Mouse (Mus musculus): ENCODE measurements at regions not wholly inside any gene's neighbourhood (a gene's known extent, or its start where the extent isn't known, plus 50 kb on each side); places are given as distances from the start of the nearest gene placed in this dataset.

DNA sequence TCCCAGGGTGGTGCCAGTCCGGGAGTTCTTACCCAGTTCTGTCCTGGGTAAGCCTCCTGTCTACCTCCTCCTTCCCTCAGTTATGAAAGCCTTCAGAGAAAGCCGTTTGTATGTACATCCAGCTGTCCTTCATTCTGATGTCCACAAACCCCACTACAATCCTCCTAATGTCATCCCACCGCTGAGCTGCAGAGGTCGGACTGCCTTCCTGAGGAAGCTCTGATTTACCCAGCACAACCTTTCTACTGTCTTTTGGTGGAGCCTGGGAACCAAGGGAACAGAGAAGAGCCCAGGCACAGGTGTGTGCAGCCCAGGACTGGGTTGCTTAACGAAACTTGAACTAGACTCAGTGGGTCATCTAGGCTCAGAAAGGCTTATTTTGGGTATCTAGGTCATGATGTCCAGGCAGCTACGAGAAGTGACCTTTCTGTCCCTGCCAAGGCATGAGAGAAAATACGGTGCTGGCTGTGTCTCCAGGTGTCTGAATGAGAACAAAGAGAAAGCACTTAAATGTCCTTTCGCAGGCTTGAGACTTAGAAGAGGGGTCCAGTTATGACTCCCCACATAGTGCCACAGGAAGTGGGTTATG is 70.4 kb upstream of the Cadm1 start:
- Histone ChIP-seq H3K4me2 (replicated peaks) (no peak overlapping the region), H3K27ac (no peak overlapping the region), H3K27me3 (peaks cover 6% of the 10 kb centered on the region; the same call in 1 of the 2 replicates), H3K36me3 (no peaks in the 10 kb centered on the region), H3K4me3 (no peak overlapping the region), H3K4me1 (peaks cover 4% of the 10 kb centered on the region; the same call in 1 of the 2 replicates), H3K9ac (no peak overlapping the region), H3K9me3 (no peaks in the 10 kb centered on the region)
- no peak for ATAC-seq (ENCODE audit: low FRiP score, low read depth)
- whole genome bisulfite sequencing: 82% methylated on average over 8 of the region's 8 CpGs

DNA sequence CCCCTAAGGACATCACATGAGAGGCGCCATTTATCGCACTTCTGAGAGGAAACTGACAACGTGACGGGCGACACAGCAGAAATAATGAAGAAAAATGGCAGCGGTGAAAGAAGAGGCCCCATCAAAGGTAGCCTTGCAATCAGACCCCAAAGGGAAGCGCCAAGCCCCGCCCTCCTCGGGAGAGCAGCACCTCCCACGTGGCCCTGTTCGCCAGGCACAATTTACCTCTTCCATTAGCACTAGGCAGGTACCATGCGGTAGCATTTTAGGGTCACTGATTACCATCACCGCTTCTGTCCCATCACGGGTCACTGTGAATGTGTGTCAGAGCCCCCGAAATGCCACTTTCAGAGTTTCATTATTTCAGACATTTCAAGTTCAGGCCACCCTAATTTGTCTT is 69.7 kb upstream of the Cadm1 start:
- no peak for ATAC-seq (ENCODE audit: low FRiP score, low read depth)
- Histone ChIP-seq H3K4me1 (peaks cover 4% of the 10 kb centered on the region; the same call in 1 of the 2 replicates), H3K4me2 (replicated peaks) (no peak overlapping the region), H3K36me3 (no peaks in the 10 kb centered on the region), H3K9me3 (no peaks in the 10 kb centered on the region), H3K9ac (no peak overlapping the region), H3K4me3 (no peak overlapping the region), H3K27ac (no peak overlapping the region), H3K27me3 (peaks cover 6% of the 10 kb centered on the region; the same call in 1 of the 2 replicates)
- WGBS: 73% methylated on average over 15 of the region's 15 CpGs

DNA sequence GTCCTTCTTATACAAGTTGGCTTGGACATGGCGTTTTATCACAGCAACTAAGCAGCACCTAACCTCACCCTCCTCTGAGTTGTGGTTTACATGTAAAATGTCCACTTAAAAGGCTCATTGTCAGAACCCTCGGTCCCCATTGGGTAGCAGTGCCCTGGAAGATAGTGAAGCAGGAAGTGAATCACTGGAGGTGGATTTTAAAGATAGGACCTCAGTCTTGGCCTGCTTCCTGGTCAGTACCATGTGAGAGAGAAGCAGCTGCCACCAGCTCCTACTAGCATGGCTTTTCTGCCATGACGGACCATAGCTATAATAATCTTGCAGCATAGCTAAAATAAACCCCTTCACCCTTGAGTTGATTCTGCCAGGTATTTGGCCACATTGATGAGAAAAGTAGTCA is 68.1 kb upstream of the Cadm1 start:
- WGBS: 79% methylated on average over 3 of the region's 3 CpGs
- Histone ChIP-seq H3K27me3 (peaks cover 6% of the 10 kb centered on the region; the same call in 1 of the 2 replicates), H3K9me3 (no peaks in the 10 kb centered on the region), H3K4me2 (replicated peaks) (no peak overlapping the region), H3K36me3 (no peaks in the 10 kb centered on the region), H3K4me3 (no peak overlapping the region), H3K27ac (no peak overlapping the region), H3K4me1 (peaks cover 4% of the 10 kb centered on the region; the same call in 1 of the 2 replicates), H3K9ac (no peak overlapping the region)
- ATAC-seq (ENCODE audit: low FRiP score, low read depth): no peak

DNA sequence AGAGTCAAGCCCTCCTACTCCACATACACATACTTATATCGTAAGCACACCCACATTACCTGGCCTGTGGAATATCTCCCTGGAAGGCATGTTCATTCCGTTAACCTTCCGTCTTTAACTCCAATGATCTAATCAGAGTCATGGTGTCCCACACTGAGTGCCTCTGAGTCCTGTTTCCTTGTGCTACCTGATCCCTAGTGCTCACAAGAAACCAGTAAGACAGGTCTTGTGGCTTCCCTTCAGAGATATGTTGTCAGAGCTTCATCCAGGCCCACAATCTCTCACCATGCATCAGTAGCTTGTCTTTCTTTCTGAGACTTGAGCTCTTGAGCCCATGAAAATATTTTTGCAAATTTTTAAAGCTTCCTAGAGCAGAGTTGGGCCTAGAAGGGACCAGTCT is 63.2 kb upstream of the Cadm1 start:
- Histone ChIP-seq H3K4me1 (0 out of 2 replicates have a peak, but pooled peaks cover 6% of the 10 kb centered on the region), H3K4me3 (no peak overlapping the region), H3K9me3 (no peaks in the 10 kb centered on the region), H3K4me2 (replicated peaks) (no peak overlapping the region), H3K9ac (no peak overlapping the region), H3K36me3 (no peaks in the 10 kb centered on the region), H3K27me3 (0 out of 2 replicates have a peak, but pooled peaks cover under 1% of the 10 kb centered on the region), H3K27ac (no peak overlapping the region)
- ATAC-seq (ENCODE audit: low FRiP score, low read depth): no peak
- 89% methylated on average over 3 of the region's 3 CpGs for WGBS

DNA sequence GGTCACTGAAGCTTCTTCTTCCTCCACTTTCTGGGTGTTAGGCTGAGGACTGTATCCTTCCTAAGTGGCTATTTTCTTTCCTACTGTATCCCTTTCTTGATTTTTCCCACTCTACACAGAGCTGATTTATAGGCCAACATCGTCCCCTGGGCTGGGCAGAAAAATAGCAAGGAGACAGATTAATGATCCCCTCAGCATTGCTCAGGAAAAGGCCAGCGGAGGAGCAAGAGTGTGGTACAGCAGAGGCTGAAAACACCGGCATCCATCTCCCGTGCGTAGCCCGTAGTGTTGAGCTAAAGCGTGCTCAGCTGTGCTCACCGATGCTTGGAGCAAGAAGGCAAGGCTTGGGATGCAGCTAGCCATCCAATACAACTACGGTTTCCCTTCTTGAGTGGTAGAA is 62.2 kb upstream of the Cadm1 start:
- ATAC-seq (ENCODE audit: low FRiP score, low read depth): no peak
- Histone ChIP-seq H3K9ac (no peak overlapping the region), H3K4me2 (replicated peaks) (no peak overlapping the region), H3K36me3 (no peaks in the 10 kb centered on the region), H3K27me3 (peaks cover 5% of the 10 kb centered on the region; the same call in 1 of the 2 replicates), H3K4me1 (0 out of 2 replicates have a peak, but pooled peaks cover 6% of the 10 kb centered on the region), H3K27ac (no peak overlapping the region), H3K9me3 (no peaks in the 10 kb centered on the region), H3K4me3 (no peak overlapping the region)
- WGBS: 75% methylated on average over 9 of the region's 9 CpGs

DNA sequence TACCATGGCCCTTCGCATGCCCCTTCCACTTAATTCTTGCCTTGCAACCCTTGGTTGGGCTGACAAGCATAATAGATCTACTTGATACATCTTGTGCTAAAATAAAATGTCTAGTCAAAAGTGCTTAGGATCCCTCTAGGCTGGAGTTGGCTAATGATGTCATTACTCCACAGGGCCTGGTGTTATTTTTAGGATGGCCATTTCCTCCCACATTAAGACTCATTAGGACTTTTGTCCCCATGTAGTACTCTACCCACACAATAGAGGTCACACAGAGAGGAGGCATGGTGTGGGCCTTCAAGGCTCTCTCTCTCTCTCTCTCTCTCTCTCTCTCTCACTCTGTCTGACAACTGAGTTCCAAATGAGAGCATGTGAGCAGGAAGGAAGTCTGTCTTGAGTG is 60.4 kb upstream of the Cadm1 start:
- no peak overlapping the region for H3K4me2 ChIP-seq (replicated peaks)
- no peak overlapping the region for H3K9ac ChIP-seq
- H3K36me3 ChIP-seq: no peaks in the 10 kb centered on the region
- no peak overlapping the region for H3K27ac ChIP-seq
- H3K9me3 ChIP-seq: no peaks in the 10 kb centered on the region
- H3K4me1 ChIP-seq: 0 out of 2 replicates have a peak, but pooled peaks cover 6% of the 10 kb centered on the region
- H3K4me3 ChIP-seq: no peak overlapping the region
- peaks cover 5% of the 10 kb centered on the region; the same call in 1 of the 2 replicates for H3K27me3 ChIP-seq
- WGBS: 87% methylated on average over 1 of the region's 1 CpGs
- ATAC-seq (ENCODE audit: low FRiP score, low read depth): no peak

DNA sequence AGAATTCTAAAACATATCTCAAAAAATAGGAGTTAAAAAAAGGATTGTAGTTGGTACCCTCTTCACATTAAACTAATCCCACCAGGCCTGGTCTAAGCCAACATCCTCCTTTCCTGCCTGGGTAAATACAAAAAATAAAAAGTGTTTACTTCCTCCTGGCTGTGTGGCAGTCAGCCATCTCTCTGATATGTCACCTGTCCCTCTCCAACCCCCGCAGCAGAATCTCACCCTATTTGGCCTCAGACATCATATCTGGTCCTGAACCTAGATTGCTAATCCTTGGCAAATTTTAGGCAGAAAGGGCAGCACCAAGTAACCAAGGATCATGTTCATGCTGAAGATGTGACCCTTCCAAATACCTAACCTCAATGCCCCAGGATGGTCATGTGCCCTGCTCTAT is 59.2 kb upstream of the Cadm1 start:
- peaks cover 5% of the 10 kb centered on the region; the same call in 1 of the 2 replicates for H3K27me3 ChIP-seq
- H3K36me3 ChIP-seq: no peaks in the 10 kb centered on the region
- ATAC-seq (ENCODE audit: low FRiP score, low read depth): no peak
- no peak overlapping the region for H3K9ac ChIP-seq
- 80% methylated on average over 1 of the region's 1 CpGs for WGBS
- 0 out of 2 replicates have a peak, but pooled peaks cover 6% of the 10 kb centered on the region for H3K4me1 ChIP-seq
- H3K9me3 ChIP-seq: no peaks in the 10 kb centered on the region
- no peak overlapping the region for H3K4me2 ChIP-seq (replicated peaks)
- H3K4me3 ChIP-seq: no peak overlapping the region
- no peak overlapping the region for H3K27ac ChIP-seq

DNA sequence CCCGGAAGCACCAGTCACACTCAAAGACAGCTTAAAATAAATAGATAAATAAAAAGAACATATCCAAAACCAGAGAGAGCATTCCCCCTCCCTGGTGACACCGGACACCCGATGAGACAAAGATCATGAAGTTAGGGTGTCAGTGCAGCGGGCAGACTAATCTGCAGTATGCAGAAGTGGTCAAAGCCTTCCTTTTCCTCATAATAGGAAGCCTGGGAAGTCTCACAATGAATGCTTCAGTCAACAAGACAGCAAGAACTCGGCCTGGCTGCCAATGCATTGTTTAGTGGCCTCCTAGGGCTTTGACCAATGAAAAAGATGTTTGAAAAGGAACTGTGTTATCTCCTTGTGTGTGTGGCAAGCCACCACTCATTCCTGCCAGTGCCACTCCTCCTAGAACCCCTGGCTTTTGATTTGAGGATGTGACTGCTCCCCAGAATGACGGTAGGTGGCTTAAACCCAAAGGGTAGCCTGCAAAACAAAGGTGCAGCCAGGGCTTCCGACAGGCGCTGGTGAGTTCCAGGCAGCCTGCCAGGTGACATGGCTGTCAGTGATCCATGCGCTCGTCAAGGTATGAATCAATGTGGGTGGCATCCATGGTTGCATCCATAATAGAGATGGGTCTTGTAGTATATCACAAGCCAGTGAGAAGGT is 58.1 kb upstream of the Cadm1 start:
- Histone ChIP-seq H3K27ac (no peak overlapping the region), H3K4me2 (replicated peaks) (no peak overlapping the region), H3K27me3 (peaks cover 5% of the 10 kb centered on the region; the same call in 1 of the 2 replicates), H3K36me3 (no peaks in the 10 kb centered on the region), H3K4me3 (no peak overlapping the region), H3K9me3 (no peaks in the 10 kb centered on the region), H3K9ac (no peak overlapping the region), H3K4me1 (0 out of 2 replicates have a peak, but pooled peaks cover 6% of the 10 kb centered on the region)
- WGBS: 69% methylated on average over 10 of the region's 10 CpGs
- no peak for ATAC-seq (ENCODE audit: low FRiP score, low read depth)

DNA sequence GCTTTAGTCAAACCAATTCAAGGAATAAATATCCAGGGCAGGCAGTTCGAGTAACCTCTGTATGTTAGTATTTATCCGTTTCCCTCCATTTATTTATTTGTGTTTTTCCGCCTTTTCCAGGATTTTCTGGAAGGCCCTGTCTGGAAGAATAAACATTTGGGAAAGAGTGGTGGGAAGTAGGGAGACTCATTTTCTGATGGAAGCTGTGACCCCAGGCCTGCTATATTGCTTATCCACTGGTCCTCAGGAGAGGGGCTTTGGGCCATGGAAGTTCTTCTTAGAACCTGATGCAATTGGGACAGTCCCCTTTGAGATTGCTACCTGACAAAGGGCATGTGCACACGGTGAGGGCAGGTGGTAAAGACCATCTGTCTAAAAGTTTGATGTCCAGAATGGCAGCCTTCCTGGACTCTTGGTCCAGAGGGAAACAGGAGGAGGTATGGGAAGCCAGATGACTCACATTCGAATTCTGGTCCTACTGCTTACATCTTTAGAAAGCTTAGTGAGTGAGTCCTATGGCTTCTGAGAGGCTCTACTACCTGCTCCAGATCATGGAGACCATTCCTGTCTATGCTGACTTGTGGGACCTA is 56.1 kb upstream of the Cadm1 start:
- ATAC-seq (ENCODE audit: low FRiP score, low read depth): no peak
- 90% methylated on average over 5 of the region's 5 CpGs for WGBS
- Histone ChIP-seq H3K27me3 (peaks cover 5% of the 10 kb centered on the region; the same call in 1 of the 2 replicates), H3K4me3 (no peak overlapping the region), H3K36me3 (no peaks in the 10 kb centered on the region), H3K9me3 (no peaks in the 10 kb centered on the region), H3K4me2 (replicated peaks) (no peak overlapping the region), H3K9ac (no peak overlapping the region), H3K4me1 (0 out of 2 replicates have a peak, but pooled peaks cover 6% of the 10 kb centered on the region), H3K27ac (no peak overlapping the region)

DNA sequence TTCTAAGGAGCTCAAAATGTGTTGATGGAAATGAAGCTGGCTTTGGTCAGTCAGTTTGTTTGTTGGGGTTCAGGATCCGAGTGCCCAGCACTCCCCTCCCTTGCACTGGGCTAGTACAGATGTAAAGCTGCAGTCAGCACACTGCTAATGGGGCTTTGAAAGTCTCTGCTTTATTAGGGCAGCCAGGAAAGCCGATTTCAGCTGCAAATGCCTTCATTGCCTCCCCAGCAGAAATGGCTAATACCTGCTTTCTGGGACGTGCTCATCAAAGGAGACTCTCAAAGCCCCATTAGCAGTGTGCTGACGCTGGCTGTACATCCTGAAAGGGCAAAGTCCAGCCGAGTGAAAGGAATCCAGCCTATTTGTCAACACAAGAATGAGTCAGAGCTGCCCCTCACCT is 55.2 kb upstream of the Cadm1 start:
- Histone ChIP-seq H3K36me3 (no peaks in the 10 kb centered on the region), H3K9me3 (no peaks in the 10 kb centered on the region), H3K4me3 (no peak overlapping the region), H3K9ac (no peak overlapping the region), H3K4me1 (0 out of 2 replicates have a peak, but pooled peaks cover 6% of the 10 kb centered on the region), H3K4me2 (replicated peaks) (no peak overlapping the region), H3K27me3 (peaks cover 5% of the 10 kb centered on the region; the same call in 1 of the 2 replicates), H3K27ac (no peak overlapping the region)
- WGBS: 12% methylated on average over 5 of the region's 5 CpGs
- ATAC-seq (ENCODE audit: low FRiP score, low read depth): no peak

DNA sequence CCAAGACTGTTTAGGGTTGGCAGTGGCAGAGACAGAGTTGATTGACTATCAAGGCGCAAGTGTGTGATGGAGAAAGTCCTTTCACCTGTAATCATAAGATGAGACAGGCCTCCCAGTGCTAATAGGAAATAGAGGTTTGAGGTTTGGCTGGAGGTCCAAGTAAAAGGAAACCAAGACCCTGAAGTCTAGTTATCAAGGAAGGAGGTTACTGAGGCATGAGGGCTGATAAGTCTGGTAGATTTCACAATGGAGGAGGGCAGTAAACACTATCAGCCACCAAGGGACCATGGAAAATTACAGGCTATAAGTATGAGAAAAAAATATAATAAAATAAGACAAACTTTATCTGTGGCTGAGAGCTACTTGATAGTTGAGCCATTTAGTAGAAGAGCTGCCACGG is 52.1 kb upstream of the Cadm1 start:
- no peaks in the 10 kb centered on the region for H3K4me1 ChIP-seq
- no peaks in the 10 kb centered on the region for H3K9me3 ChIP-seq
- H3K4me2 ChIP-seq (replicated peaks): no peak overlapping the region
- no peak for ATAC-seq (ENCODE audit: low FRiP score, low read depth)
- no peak overlapping the region for H3K9ac ChIP-seq
- no peak overlapping the region for H3K4me3 ChIP-seq
- 72% methylated on average over 2 of the region's 2 CpGs for WGBS
- no peaks in the 10 kb centered on the region for H3K36me3 ChIP-seq
- no peak overlapping the region for H3K27ac ChIP-seq
- no peaks in the 10 kb centered on the region for H3K27me3 ChIP-seq

Measured in limb, embryonic 13.5 days (tissue).